Mouse (Mus musculus) stomach, embryonic 15.5 days (tissue): ENCODE measurements at regions not wholly inside any gene's neighbourhood (a gene's known extent, or its start where the extent isn't known, plus 50 kb on each side); places are given as distances from the start of the nearest gene placed in this dataset.

Experiments used
- ATAC-seq: fragments of 200-750 bp; cut with Nextera tagmentation; 2 replicates; pipeline ENCODE4 v1.8.0; 2017; ENCODE audit warnings: low read depth, moderate number of reproducible peaks, moderate TSS enrichment; ENCODE audit not compliant: insufficient read depth, low FRiP score
- H3K27ac ChIP-seq: fragments of 300-500 bp; sonication (generic); 2 replicates; pipeline ENCODE4 v1.5.1; 2015; ENCODE audit warnings: mild to moderate bottlenecking, inconsistent platforms
- H3K27me3 ChIP-seq: fragments of 300-500 bp; sonication (generic); replicated peaks from 2 replicates; pipeline ENCODE4 v1.6.1; 2015; ENCODE audit warnings: inconsistent platforms
- H3K36me3 ChIP-seq: fragments of 300-500 bp; sonication (generic); 2 replicates; pipeline ENCODE4 v1.6.1; 2015; ENCODE audit warnings: inconsistent platforms
- H3K4me1 ChIP-seq: fragments of 300-500 bp; sonication (generic); 2 replicates; pipeline ENCODE4 v1.6.1; 2015; ENCODE audit warnings: inconsistent platforms
- H3K4me2 ChIP-seq: fragments of 300-500 bp; sonication (generic); 2 replicates; pipeline ENCODE4 v1.6.1; 2015; ENCODE audit warnings: mild to moderate bottlenecking, inconsistent platforms
- H3K4me3 ChIP-seq: fragments of 300-500 bp; sonication (generic); replicated peaks from 2 replicates; pipeline ENCODE4 v1.5.1; 2015; ENCODE audit warnings: inconsistent platforms
- H3K9ac ChIP-seq: fragments of 300-500 bp; sonication (generic); 2 replicates; pipeline ENCODE4 v1.6.1; 2015; ENCODE audit warnings: inconsistent platforms
- H3K9me3 ChIP-seq: fragments of 300-500 bp; sonication (generic); 2 replicates; pipeline ENCODE4 v1.6.1; 2016; ENCODE audit warnings: inconsistent platforms
- WGBS: fragments of 180-500 bp; shearing (Covaris S2); methylation state at CpG from one replicate; pipeline ENCODE4 v1.1.7; 2015; 5-methylcytosine and 5-hydroxymethylcytosine counted together

DNA sequence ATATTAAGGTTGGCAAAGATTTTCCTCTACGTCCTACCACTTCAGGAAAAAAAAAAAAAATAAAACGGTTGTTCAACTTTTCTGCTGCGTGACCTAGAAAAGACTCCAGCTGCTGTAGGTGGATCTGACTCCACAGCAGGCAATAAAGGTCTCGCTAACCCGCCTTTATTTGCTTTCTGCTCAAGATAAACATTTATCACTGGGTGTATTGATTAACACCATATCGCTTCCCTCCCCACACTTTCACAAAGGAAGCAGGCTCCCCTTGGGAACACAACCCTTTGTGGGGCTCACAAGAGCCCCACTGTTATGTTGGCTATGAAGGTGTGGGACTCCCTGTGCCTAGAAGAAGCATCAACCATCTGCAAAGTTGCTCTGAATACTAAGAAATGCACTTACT lies 85.1 kb downstream of the Foxa2 start:
- Histone ChIP-seq H3K4me1 (no peaks in the 10 kb centered on the region), H3K27ac (peak overlapping the region; percentile 65; the same call in 1 of the 2 replicates), H3K9ac (no peak overlapping the region), H3K4me2 (no peak overlapping the region), H3K27me3 (no peaks in the 10 kb centered on the region), H3K4me3 (no peak overlapping the region), H3K9me3 (no peaks in the 10 kb centered on the region), H3K36me3 (no peaks in the 10 kb centered on the region)
- ATAC-seq = peak; percentile 84
- WGBS = 35% methylated on average over 6 of the region's 6 CpGs

DNA sequence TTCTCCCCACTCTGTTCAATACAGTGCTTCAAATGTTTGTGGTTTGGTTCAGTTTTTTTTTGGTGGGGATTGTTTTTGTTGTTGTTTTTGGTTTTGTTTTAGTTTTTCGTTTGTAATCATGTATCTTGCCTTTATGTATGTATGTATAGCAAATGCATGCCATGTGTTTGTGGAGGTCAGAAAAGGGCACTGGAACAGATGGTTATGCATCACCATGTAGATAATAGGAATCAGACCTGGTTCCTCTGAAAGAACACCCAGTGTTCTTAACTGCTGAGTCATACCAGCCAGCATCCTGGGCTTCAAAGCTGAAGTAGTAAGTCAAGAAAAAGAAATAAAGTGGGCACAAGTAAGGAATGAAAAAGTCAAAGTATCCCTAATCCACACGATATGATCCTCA lies 92.6 kb downstream of the Foxa2 start:
- Histone ChIP-seq H3K27ac (no peak overlapping the region), H3K4me3 (no peak overlapping the region), H3K9me3 (no peaks in the 10 kb centered on the region), H3K27me3 (no peaks in the 10 kb centered on the region), H3K4me1 (0 out of 2 replicates have a peak, but pooled peaks cover 2% of the 10 kb centered on the region), H3K4me2 (no peak overlapping the region), H3K9ac (no peak overlapping the region), H3K36me3 (no peaks in the 10 kb centered on the region)
- 71% methylated on average over 2 of the region's 2 CpGs for WGBS
- no peak for ATAC-seq

DNA sequence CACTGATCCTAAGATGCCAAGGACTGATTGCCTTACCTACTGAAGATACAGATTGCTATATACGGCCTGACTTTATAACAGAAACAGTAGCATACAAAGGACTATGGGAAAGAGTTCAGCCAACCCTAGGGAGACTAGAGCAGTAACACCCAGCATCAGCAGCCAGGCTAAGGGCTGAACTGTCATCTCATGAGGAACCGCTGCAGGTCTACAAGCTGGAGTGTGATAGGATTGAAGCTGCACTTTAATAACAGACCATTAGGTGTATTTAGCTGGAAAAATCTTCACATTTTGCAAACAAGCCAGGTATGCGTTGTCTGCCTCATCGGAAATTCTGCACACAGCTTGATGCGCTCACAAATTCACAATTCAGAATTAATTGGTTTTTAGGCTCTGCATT lies 95.5 kb downstream of the Foxa2 start:
- H3K27ac ChIP-seq = no peak overlapping the region
- no peaks in the 10 kb centered on the region for H3K9me3 ChIP-seq
- H3K36me3 ChIP-seq = no peaks in the 10 kb centered on the region
- WGBS = 84% methylated on average over 5 of the region's 5 CpGs
- no peak overlapping the region for H3K4me2 ChIP-seq
- no peaks in the 10 kb centered on the region for H3K27me3 ChIP-seq
- no peak overlapping the region for H3K9ac ChIP-seq
- H3K4me1 ChIP-seq = peaks cover 2% of the 10 kb centered on the region; the same call in 1 of the 2 replicates
- no peak for ATAC-seq
- no peak overlapping the region for H3K4me3 ChIP-seq

- Histone ChIP-seq H3K36me3 (no peaks in the 10 kb centered on the region), H3K27ac (no peak overlapping the region), H3K4me1 (peaks cover under 1% of the 10 kb centered on the region; the same call in 1 of the 2 replicates), H3K9me3 (no peaks in the 10 kb centered on the region), H3K27me3 (no peaks in the 10 kb centered on the region), H3K9ac (no peak overlapping the region), H3K4me3 (no peak overlapping the region), H3K4me2 (no peak overlapping the region)
- no peak for ATAC-seq
- WGBS = 81% methylated on average over 7 of the region's 7 CpGs
Measured at GRCm38 (mm10) chr2:147944171-147945040, 102.4 kb downstream of the Foxa2 start.

DNA sequence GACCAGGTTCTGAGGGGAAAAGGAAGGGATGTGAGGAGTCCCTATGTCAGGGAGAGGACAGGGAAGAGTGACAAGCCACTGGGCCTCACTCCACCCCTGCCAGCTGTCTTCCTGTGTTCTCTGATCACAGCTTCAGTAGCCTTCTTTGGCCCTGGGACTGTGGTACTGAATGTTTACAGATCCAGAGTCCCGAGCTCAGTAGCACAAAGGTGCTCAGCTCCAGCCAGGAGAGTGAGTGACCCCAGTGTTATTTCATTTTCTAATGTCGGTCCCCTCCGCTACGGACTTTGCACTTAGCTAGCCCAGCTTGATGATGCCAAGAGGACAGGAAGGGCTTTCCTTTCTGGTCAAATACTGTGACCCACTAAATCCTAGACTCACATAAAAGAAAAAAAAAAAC lies 104.2 kb downstream of the Foxa2 start:
- no peaks in the 10 kb centered on the region for H3K27me3 ChIP-seq
- no peak overlapping the region for H3K9ac ChIP-seq
- no peaks in the 10 kb centered on the region for H3K9me3 ChIP-seq
- no peak overlapping the region for H3K4me2 ChIP-seq
- H3K36me3 ChIP-seq = no peaks in the 10 kb centered on the region
- ATAC-seq = no peak
- WGBS = 42% methylated on average over 4 of the region's 4 CpGs
- H3K27ac ChIP-seq = 0 out of 2 replicates have a peak overlapping the region, but pooled peaks have one; percentile 3
- no peak overlapping the region for H3K4me3 ChIP-seq
- no peaks in the 10 kb centered on the region for H3K4me1 ChIP-seq

- 8% methylated on average over 4 of the region's 4 CpGs for WGBS
- no peaks in the 10 kb centered on the region for H3K27me3 ChIP-seq
- ATAC-seq = peak; percentile 33; the same call in 1 of the 2 replicates
Measured at GRCm38 (mm10) chr2:147941319-147941718, 105.5 kb downstream of the Foxa2 start.

GRCm38 (mm10) chr2:147932494-147932893 lies 114.3 kb downstream of the Foxa2 start:
- H3K9ac ChIP-seq = no peak overlapping the region
- H3K9me3 ChIP-seq = no peaks in the 10 kb centered on the region
- H3K27me3 ChIP-seq = no peaks in the 10 kb centered on the region
- H3K27ac ChIP-seq = no peak overlapping the region
- 57% methylated on average over 2 of the region's 2 CpGs for WGBS
- ATAC-seq = no peak; the same call in 1 of the 2 replicates
- H3K4me1 ChIP-seq = no peaks in the 10 kb centered on the region
- H3K4me2 ChIP-seq = no peak overlapping the region
- H3K4me3 ChIP-seq = no peak overlapping the region
- no peaks in the 10 kb centered on the region for H3K36me3 ChIP-seq

More at GRCm38 (mm10) chr2:147941319-147941718, 105.5 kb downstream of the Foxa2 start:
- Histone ChIP-seq H3K4me3 (no peak overlapping the region), H3K36me3 (no peaks in the 10 kb centered on the region), H3K4me1 (no peaks in the 10 kb centered on the region), H3K9me3 (no peaks in the 10 kb centered on the region), H3K27ac (peak overlapping the region; percentile 62; the same call in 1 of the 2 replicates), H3K4me2 (no peak overlapping the region), H3K9ac (no peak overlapping the region)

DNA sequence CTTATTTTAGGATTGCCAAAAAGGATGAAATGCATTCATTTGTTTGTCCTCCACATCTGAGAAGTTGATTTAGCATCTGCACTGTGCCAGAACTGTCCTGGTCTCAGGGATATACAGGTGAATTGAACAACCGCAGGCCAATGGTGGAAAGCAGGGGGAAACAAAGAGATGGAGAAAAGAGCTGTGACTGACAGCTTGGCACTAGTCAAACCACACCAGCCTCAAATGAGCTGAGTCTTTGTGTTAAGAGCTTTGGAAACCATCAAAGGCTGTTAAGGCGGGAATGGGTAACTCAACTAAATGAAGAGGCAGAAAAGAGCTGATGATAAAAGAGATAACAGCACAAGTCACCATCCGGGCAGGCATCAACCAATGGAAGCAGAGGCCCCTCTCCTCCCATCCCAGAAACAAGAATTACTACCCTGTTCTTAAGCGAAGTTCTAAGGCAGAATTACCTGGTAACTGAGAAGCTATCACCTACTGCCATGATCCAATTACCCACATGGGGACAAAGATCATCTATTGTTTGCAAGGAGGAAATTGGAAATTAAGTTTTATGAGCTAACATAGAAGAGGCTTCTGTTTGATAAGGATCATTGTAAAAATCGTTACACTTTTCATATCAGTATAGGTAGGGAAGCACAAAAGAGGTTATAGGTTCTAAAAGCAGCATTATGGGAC lies 117.6 kb downstream of the Foxa2 start:
- no peak overlapping the region for H3K4me3 ChIP-seq
- 77% methylated on average over 5 of the region's 5 CpGs for WGBS
- H3K27me3 ChIP-seq = no peaks in the 10 kb centered on the region
- H3K36me3 ChIP-seq = no peaks in the 10 kb centered on the region
- no peaks in the 10 kb centered on the region for H3K9me3 ChIP-seq
- no peaks in the 10 kb centered on the region for H3K4me1 ChIP-seq
- no peak overlapping the region for H3K4me2 ChIP-seq
- H3K9ac ChIP-seq = no peak overlapping the region
- H3K27ac ChIP-seq = no peak overlapping the region
- ATAC-seq = no peak

DNA sequence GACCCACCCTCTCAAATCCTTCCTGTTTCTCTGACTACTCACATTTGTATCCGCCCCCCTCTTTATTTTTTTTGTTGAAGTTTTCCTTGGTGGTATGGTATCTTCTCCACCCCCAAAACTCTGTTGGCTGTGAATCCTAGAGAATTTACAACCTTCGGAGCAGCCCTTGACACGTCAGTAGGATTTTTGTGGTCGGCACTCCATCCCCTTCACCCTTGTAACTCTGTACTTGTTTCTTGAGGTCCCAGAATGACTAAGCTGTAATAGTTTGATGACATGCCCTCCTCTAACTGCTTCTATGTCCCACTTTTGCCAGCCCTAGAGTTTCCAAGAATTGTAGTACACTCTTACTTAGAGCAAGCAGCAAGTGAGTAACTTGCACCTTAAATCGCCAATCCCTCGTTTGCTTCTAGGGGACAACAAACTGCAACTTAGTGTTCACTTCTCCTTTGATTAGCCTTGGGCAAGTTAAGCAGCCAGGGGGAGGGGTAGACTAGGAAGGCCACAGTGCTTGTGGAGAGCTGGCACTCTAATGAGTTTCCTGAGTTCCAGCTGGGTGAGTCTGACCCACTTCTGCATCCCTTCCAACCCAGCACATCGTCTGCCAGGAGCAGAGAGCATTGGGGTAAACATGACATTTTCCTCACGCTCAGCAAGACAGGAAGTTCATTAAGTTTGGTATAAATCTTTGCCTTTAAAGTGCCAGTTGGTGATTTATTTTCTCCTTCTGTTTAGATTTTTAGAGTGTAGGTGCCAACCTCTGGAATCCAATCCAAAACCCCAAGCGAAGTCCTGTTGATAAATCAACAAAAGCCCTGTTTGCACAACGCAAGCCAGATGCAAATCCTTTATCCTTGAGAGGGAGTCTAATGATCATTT lies 118.7 kb downstream of the Foxa2 start:
- Histone ChIP-seq H3K4me3 (no peak overlapping the region), H3K4me2 (no peak overlapping the region), H3K4me1 (no peaks in the 10 kb centered on the region), H3K27me3 (no peaks in the 10 kb centered on the region), H3K9me3 (no peaks in the 10 kb centered on the region), H3K9ac (no peak overlapping the region), H3K36me3 (no peaks in the 10 kb centered on the region), H3K27ac (no peak overlapping the region)
- 39% methylated on average over 10 of the region's 10 CpGs for WGBS
- ATAC-seq = no peak

DNA sequence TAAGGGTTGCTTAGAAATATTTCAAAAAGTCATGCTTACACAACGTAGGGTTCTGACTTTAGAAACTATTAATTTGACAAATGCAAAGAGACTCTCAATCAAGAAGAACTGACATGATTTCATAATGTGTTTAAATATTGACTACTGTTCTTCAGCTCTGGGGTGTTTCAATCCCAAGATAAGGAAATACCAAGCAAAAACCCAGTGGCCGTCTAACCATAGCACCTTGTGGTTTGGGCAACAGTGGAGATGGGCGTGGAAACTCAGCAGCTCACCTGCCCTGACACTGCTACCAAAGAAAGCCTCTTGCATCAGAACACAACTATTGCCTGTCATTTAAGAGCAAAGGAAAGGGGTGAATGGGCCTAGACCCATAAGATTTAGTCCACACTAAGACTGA lies 119.9 kb downstream of the Foxa2 start:
- 60% methylated on average over 3 of the region's 3 CpGs for WGBS
- no peaks in the 10 kb centered on the region for H3K27me3 ChIP-seq
- no peak overlapping the region for H3K4me3 ChIP-seq
- no peak overlapping the region for H3K27ac ChIP-seq
- no peak overlapping the region for H3K4me2 ChIP-seq
- no peak for ATAC-seq
- no peak overlapping the region for H3K9ac ChIP-seq
- H3K36me3 ChIP-seq = no peaks in the 10 kb centered on the region
- no peaks in the 10 kb centered on the region for H3K4me1 ChIP-seq
- H3K9me3 ChIP-seq = no peaks in the 10 kb centered on the region

GRCm38 (mm10) chr2:147907341-147907740 lies 139.4 kb downstream of the Foxa2 start:
- Histone ChIP-seq H3K9ac (no peak overlapping the region), H3K27ac (no peak overlapping the region), H3K4me1 (no peaks in the 10 kb centered on the region), H3K9me3 (no peaks in the 10 kb centered on the region), H3K36me3 (no peaks in the 10 kb centered on the region), H3K27me3 (no peaks in the 10 kb centered on the region), H3K4me3 (no peak overlapping the region), H3K4me2 (no peak overlapping the region)
- ATAC-seq = no peak
- WGBS = 68% methylated on average over 6 of the region's 6 CpGs
